In the genomic region with DNA sequence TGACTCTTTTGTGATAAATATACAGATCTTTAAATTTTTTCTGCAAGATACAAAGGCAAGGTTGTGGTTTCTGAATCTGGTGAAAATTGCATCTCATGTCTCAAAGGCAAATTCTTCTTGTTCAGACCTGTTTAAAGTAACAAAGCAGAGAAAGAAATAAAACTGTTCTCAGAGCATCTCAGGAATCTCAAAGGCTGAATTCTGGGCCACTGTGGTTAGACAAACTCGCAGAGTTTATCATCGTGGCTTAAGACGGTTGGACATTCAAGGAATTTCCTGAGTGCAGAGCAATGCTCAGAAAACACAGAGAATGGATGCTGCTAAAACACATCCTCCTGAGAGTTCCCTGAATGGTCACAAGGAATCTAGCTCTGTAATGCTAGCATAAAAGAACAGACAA, we compare ENCODE assay signal across 24 mouse cellular contexts.
DNase-seq lines count a peak whose midpoint lies in the region; ATAC-seq and TF ChIP-seq lines count a peak whose summit lies in the region.
"Had no signal": no experiment of that assay in that cellular context is flagged by ENCODE, and none has a peak within 500 bp of the region (broad histone marks: within the 10 kb centered on the region; RNA-seq: fewer than 3 reads in every experiment).

No protein-coding gene starts in this region.

- POLR2A ChIA-PET in Patski (lab: Charles Lee): no interaction called here

- no peak for TF ChIP-seq CTCF in kidney, postnatal 0 days (IDR thresholded peaks at IDR 0.05; ENCODE audit: low read depth)
- TF ChIP-seq CTCF in Patski (IDR thresholded peaks at IDR 0.05): no peak

- no peak overlapping the region for H3K27ac ChIP-seq in embryonic facial prominence, embryonic 14.5 days (replicated peaks; ENCODE audit: low read depth, low read length)
- H3K27ac ChIP-seq in embryonic facial prominence, embryonic 10.5 days (replicated peaks): no peak overlapping the region
- H3K27ac ChIP-seq in kidney, postnatal 0 days: no peak overlapping the region
- no peak overlapping the region for H3K27ac ChIP-seq in kidney, embryonic 14.5 days (ENCODE audit: low read depth, low read length)
- H3K27ac ChIP-seq: embryonic facial prominence, embryonic 12.5 days; embryonic facial prominence, embryonic 15.5 days; forebrain, embryonic 10.5 days; forebrain, embryonic 12.5 days had no signal

- no peak overlapping the region for H3K4me3 ChIP-seq in embryonic facial prominence, embryonic 14.5 days (ENCODE audit: low read depth, low read length)
- H3K4me3 ChIP-seq in embryonic facial prominence, embryonic 10.5 days: no peak overlapping the region
- H3K4me3 ChIP-seq in kidney, postnatal 0 days (replicated peaks; ENCODE audit: low read depth, low read length): no peak overlapping the region
- no peak overlapping the region for H3K4me3 ChIP-seq in kidney, embryonic 14.5 days (ENCODE audit: low read length)
- H3K4me3 ChIP-seq: embryonic facial prominence, embryonic 12.5 days; embryonic facial prominence, embryonic 15.5 days; erythroblast, embryonic 14.5 days; forebrain, embryonic 10.5 days; forebrain, embryonic 12.5 days had no signal

- no peak for ATAC-seq in embryonic facial prominence, embryonic 14.5 days (ENCODE audit: low read depth)
- no peak for ATAC-seq in kidney, postnatal 0 days (replicated peaks; ENCODE audit: low FRiP score, low read depth)
- no peak for ATAC-seq in kidney, embryonic 14.5 days (ENCODE audit: low FRiP score, low TSS enrichment)
- peak; percentile 98 for ATAC-seq in Patski
- ATAC-seq: forebrain, embryonic 14.5 days; forebrain, postnatal 0 days had no signal

- H3K9ac ChIP-seq in embryonic facial prominence, embryonic 14.5 days (ENCODE audit: low read depth, low read length): no peak overlapping the region
- no peak overlapping the region for H3K9ac ChIP-seq in kidney, postnatal 0 days (ENCODE audit: low read depth, low read length)
- no peak overlapping the region for H3K9ac ChIP-seq in kidney, embryonic 14.5 days (ENCODE audit: low read depth, low read length)
- H3K9ac ChIP-seq: embryonic facial prominence, embryonic 12.5 days; embryonic facial prominence, embryonic 15.5 days; forebrain, embryonic 12.5 days; forebrain, postnatal 0 days had no signal

- no peaks in the 10 kb centered on the region for H3K36me3 ChIP-seq in embryonic facial prominence, embryonic 14.5 days (ENCODE audit: control insufficient read depth, insufficient read depth, low read length)
- no peaks in the 10 kb centered on the region for H3K36me3 ChIP-seq in embryonic facial prominence, embryonic 10.5 days (replicated peaks)
- H3K36me3 ChIP-seq in kidney, postnatal 0 days (ENCODE audit: insufficient read depth, low read length): no peaks in the 10 kb centered on the region
- no peaks in the 10 kb centered on the region for H3K36me3 ChIP-seq in kidney, embryonic 14.5 days (ENCODE audit: control insufficient read depth, insufficient read depth, low read length)
- H3K36me3 ChIP-seq: embryonic facial prominence, embryonic 12.5 days; embryonic facial prominence, embryonic 15.5 days; forebrain, embryonic 10.5 days; forebrain, embryonic 12.5 days had no signal

- no peaks in the 10 kb centered on the region for H3K27me3 ChIP-seq in embryonic facial prominence, embryonic 14.5 days (replicated peaks; ENCODE audit: control insufficient read depth, insufficient read depth, low read length)
- H3K27me3 ChIP-seq in embryonic facial prominence, embryonic 10.5 days (replicated peaks; ENCODE audit: low read depth, poor library complexity, severe bottlenecking): no peaks in the 10 kb centered on the region
- no peaks in the 10 kb centered on the region for H3K27me3 ChIP-seq in kidney, postnatal 0 days (ENCODE audit: insufficient read depth, low read length)
- no peaks in the 10 kb centered on the region for H3K27me3 ChIP-seq in kidney, embryonic 14.5 days (ENCODE audit: control insufficient read depth, insufficient read depth, low read length)
- H3K27me3 ChIP-seq in Patski: no peaks in the 10 kb centered on the region
- H3K27me3 ChIP-seq: embryonic facial prominence, embryonic 12.5 days; embryonic facial prominence, embryonic 15.5 days; forebrain, embryonic 12.5 days had no signal

- H3K9me3 ChIP-seq in embryonic facial prominence, embryonic 14.5 days (ENCODE audit: control insufficient read depth, low read length): no peaks in the 10 kb centered on the region
- H3K9me3 ChIP-seq in embryonic facial prominence, embryonic 10.5 days: no peaks in the 10 kb centered on the region
- no peaks in the 10 kb centered on the region for H3K9me3 ChIP-seq in kidney, postnatal 0 days (replicated peaks; ENCODE audit: low read length)
- no peaks in the 10 kb centered on the region for H3K9me3 ChIP-seq in kidney, embryonic 14.5 days (ENCODE audit: control insufficient read depth, low read length)
- H3K9me3 ChIP-seq: embryonic facial prominence, embryonic 12.5 days; embryonic facial prominence, embryonic 15.5 days; forebrain, embryonic 10.5 days; forebrain, embryonic 12.5 days had no signal

- in situ Hi-C loops in Patski (cut with MboI; ENCODE audit: low pct_unique_long_range_greater_than_20kb): no loop called here

- WGBS in embryonic facial prominence, embryonic 14.5 days: 40% methylated on average over 3 of the region's 3 CpGs
- 67% methylated on average over 3 of the region's 3 CpGs for WGBS in embryonic facial prominence, embryonic 10.5 days
- 55% methylated on average over 3 of the region's 3 CpGs for WGBS in kidney, postnatal 0 days
- 63% methylated on average over 3 of the region's 3 CpGs for WGBS in kidney, embryonic 14.5 days

- H3K4me2 ChIP-seq in embryonic facial prominence, embryonic 14.5 days (ENCODE audit: low read depth, low read length): no peak overlapping the region
- H3K4me2 ChIP-seq in kidney, postnatal 0 days (ENCODE audit: low read length): no peak overlapping the region
- no peak overlapping the region for H3K4me2 ChIP-seq in kidney, embryonic 14.5 days (replicated peaks; ENCODE audit: low read depth, low read length)
- H3K4me2 ChIP-seq: embryonic facial prominence, embryonic 12.5 days; embryonic facial prominence, embryonic 15.5 days; forebrain, embryonic 12.5 days had no signal

- no peaks in the 10 kb centered on the region for H3K4me1 ChIP-seq in embryonic facial prominence, embryonic 14.5 days (ENCODE audit: control insufficient read depth, insufficient read depth, low read length)
- H3K4me1 ChIP-seq in embryonic facial prominence, embryonic 10.5 days: peaks cover 6% of the 10 kb centered on the region; the same call in 1 of the 2 replicates
- H3K4me1 ChIP-seq in kidney, postnatal 0 days (replicated peaks; ENCODE audit: insufficient read depth, low read length): no peaks in the 10 kb centered on the region
- no peaks in the 10 kb centered on the region for H3K4me1 ChIP-seq in kidney, embryonic 14.5 days (ENCODE audit: control insufficient read depth, insufficient read depth, low read length)
- H3K4me1 ChIP-seq: embryonic facial prominence, embryonic 12.5 days; embryonic facial prominence, embryonic 15.5 days; forebrain, embryonic 10.5 days; forebrain, embryonic 12.5 days had no signal

- peak; percentile 6 for DNase-seq in embryonic facial prominence, embryonic 14.5 days (ENCODE audit: low spot score)
- DNase-seq in embryonic facial prominence, embryonic 10.5 days (ENCODE audit: low spot score): no peak
- DNase-seq in kidney, postnatal 0 days (ENCODE audit: low spot score): peak; percentile 34
- DNase-seq in 3T3-L1 (ENCODE audit: low read depth, low spot score) (peak; percentile 6), Patski (ENCODE audit: low read depth, low spot score) (peak; percentile 46)
- DNase-seq in layer of hippocampus, adult 11-12 months (ENCODE audit: low spot score): no peak
- DNase-seq: adrenal gland, adult 2 months; adrenal gland, postnatal 10 days; adrenal gland, postnatal 25 days; cerebellum, adult 11 months; cerebellum, adult 18-20 months; cerebellum, adult 8-10 months; cerebellum, adult 9-11 months; cerebellum, postnatal 14 days; cerebellum, postnatal 36 days; embryo, embryonic 11 days; forebrain, postnatal 0 days had no signal

- CTCF ChIA-PET in Patski (lab: Charles Lee): no interaction called here

Comparison
In these comparisons a context has a peak if more than half of its experiments do, and no peak if none do; other contexts are left out.
1. DNase-seq: peak in embryonic facial prominence, embryonic 14.5 days (single experiment), kidney, postnatal 0 days (single experiment), 3T3-L1 (single experiment) and Patski (single experiment); none in embryonic facial prominence, embryonic 10.5 days (single experiment) and layer of hippocampus, adult 11-12 months (single experiment).